Mouse (Mus musculus) embryonic fibroblast, embryonic 13.5 days (primary cell): ENCODE data around the gene Dhrs2. TPM values are rescaled to one million over a fixed set of nuclear protein-coding genes. Genes with fewer than 3 reads are reported as not detected.

ENCODE experiments used
- H3K27ac ChIP-seq: 2 replicates; pipeline ENCODE4 v1.5.1; 2012; ENCODE audit warnings: low read length, control low read depth, inconsistent platforms; ENCODE audit not compliant: insufficient read depth
- H3K4me1 ChIP-seq: 2 replicates; pipeline ENCODE4 v1.6.1; 2011; ENCODE audit warnings: low read length; ENCODE audit not compliant: control insufficient read depth, insufficient read depth
- H3K4me3 ChIP-seq: 2 replicates; pipeline ENCODE4 v1.5.1; 2011; ENCODE audit warnings: mild to moderate bottlenecking, control low read depth, low read length; ENCODE audit not compliant: insufficient read depth
- CTCF ChIP-seq: IDR thresholded peaks from 2 replicates; pipeline ENCODE4 v1.5.1; 2011; ENCODE audit warnings: mild to moderate bottlenecking, control low read depth, low read length, moderate library complexity, borderline replicate concordance; ENCODE audit not compliant: insufficient read depth
- POLR2A ChIP-seq: IDR thresholded peaks from 2 replicates; pipeline ENCODE4 v1.6.1; 2011; ENCODE audit warnings: low read depth, mild to moderate bottlenecking, control low read depth, low read length, moderate library complexity
- polyA plus RNA-seq: library from polyadenylated mRNA; stranded (reverse); fragments of >200 nt; gene quantifications from 2 replicates; pipeline ENCODE4 v1.2.4, GENCODE M21; 2011; ENCODE audit warnings: low read depth; ENCODE audit not compliant: missing spikeins, insufficient read length

Dhrs2 gene
- polyA plus RNA-seq, result not detected in 2 replicates

- no peaks in the 10 kb centered on the region for H3K4me1 ChIP-seq
- H3K4me3 ChIP-seq, result no peak within 1 kb of the TSS
- TF ChIP-seq POLR2A (no peak), CTCF (no peak)
- no peak within 1 kb of the TSS for H3K27ac ChIP-seq
Measured at GRCm38 (mm10) chr14:55221707-55222106, at the start of gene Dhrs2. TSS of gene Dhrs2 (plus strand) at chr14:55222007.

- Histone ChIP-seq H3K4me1 (no peaks in the 10 kb centered on the region), H3K27ac (no peak overlapping the region), H3K4me3 (no peak overlapping the region)
- TF ChIP-seq CTCF (no peak), POLR2A (no peak)
Measured at GRCm38 (mm10) chr14:55174164-55174563, 47.6 kb upstream of the Dhrs2 start.

- no peak overlapping the region for H3K4me3 ChIP-seq
- no peaks in the 10 kb centered on the region for H3K4me1 ChIP-seq
- no peak overlapping the region for H3K27ac ChIP-seq
- peak; percentile 29; the same call in 1 of the 2 replicates for TF ChIP-seq CTCF
- no peak for TF ChIP-seq POLR2A
Measured at GRCm38 (mm10) chr14:55177274-55177673, 44.5 kb upstream of the Dhrs2 start.

- TF ChIP-seq POLR2A, result no peak
- H3K4me3 ChIP-seq, result no peak overlapping the region
- no peaks in the 10 kb centered on the region for H3K4me1 ChIP-seq
- no peak overlapping the region for H3K27ac ChIP-seq
Measured at GRCm38 (mm10) chr14:55180951-55181350, 40.9 kb upstream of the Dhrs2 start.

GRCm38 (mm10) chr14:55183231-55183630 is 38.6 kb upstream of the Dhrs2 start:
- TF ChIP-seq POLR2A (no peak), CTCF (no peak)

GRCm38 (mm10) chr14:55184640-55185145 is 37.1 kb upstream of the Dhrs2 start:
- TF ChIP-seq POLR2A (no peak), CTCF (no peak)
- no peaks in the 10 kb centered on the region for H3K4me1 ChIP-seq
- H3K4me3 ChIP-seq, result no peak overlapping the region
- H3K27ac ChIP-seq, result no peak overlapping the region

More at GRCm38 (mm10) chr14:55183231-55183630, 38.6 kb upstream of the Dhrs2 start:
- Histone ChIP-seq H3K27ac (no peak overlapping the region), H3K4me1 (no peaks in the 10 kb centered on the region), H3K4me3 (no peak overlapping the region)

GRCm38 (mm10) chr14:55188491-55188890 is 33.3 kb upstream of the Dhrs2 start:
- TF ChIP-seq POLR2A (no peak), CTCF (no peak)
- H3K27ac ChIP-seq, result no peak overlapping the region

GRCm38 (mm10) chr14:55189351-55189769 is 32.4 kb upstream of the Dhrs2 start:
- H3K27ac ChIP-seq, result no peak overlapping the region
- H3K4me1 ChIP-seq, result no peaks in the 10 kb centered on the region
- no peak overlapping the region for H3K4me3 ChIP-seq
- TF ChIP-seq CTCF (no peak), POLR2A (no peak)

More at GRCm38 (mm10) chr14:55188491-55188890, 33.3 kb upstream of the Dhrs2 start:
- no peaks in the 10 kb centered on the region for H3K4me1 ChIP-seq
- H3K4me3 ChIP-seq, result no peak overlapping the region

- TF ChIP-seq CTCF, result no peak
- no peak for TF ChIP-seq POLR2A
- H3K4me3 ChIP-seq, result no peak overlapping the region
- no peaks in the 10 kb centered on the region for H3K4me1 ChIP-seq
- no peak overlapping the region for H3K27ac ChIP-seq
Measured at GRCm38 (mm10) chr14:55193354-55193753, 28.5 kb upstream of the Dhrs2 start.

- H3K4me1 ChIP-seq, result no peaks in the 10 kb centered on the region
- no peak overlapping the region for H3K4me3 ChIP-seq
- no peak overlapping the region for H3K27ac ChIP-seq
- TF ChIP-seq CTCF, result no peak
- TF ChIP-seq POLR2A, result no peak
Measured at GRCm38 (mm10) chr14:55193876-55194635, 27.8 kb upstream of the Dhrs2 start.

GRCm38 (mm10) chr14:55194786-55195185 is 27.0 kb upstream of the Dhrs2 start:
- Histone ChIP-seq H3K27ac (no peak overlapping the region), H3K4me1 (no peaks in the 10 kb centered on the region), H3K4me3 (no peak overlapping the region)
- no peak for TF ChIP-seq CTCF
- TF ChIP-seq POLR2A, result no peak
